Mouse (Mus musculus) cerebellum, adult 2 months (tissue): ENCODE measurements around the gene Pth1r.

Experiments used
- CTCF ChIP-seq: fragments of 200-500 bp; IDR thresholded peaks from 2 replicates; pipeline ENCODE4 v1.5.1; 2011; ENCODE audit warnings: low read depth, mild to moderate bottlenecking, control low read depth, low read length, moderate library complexity, borderline replicate concordance; ENCODE audit not compliant: insufficient read depth
- POLR2A ChIP-seq: fragments of 200-500 bp; IDR thresholded peaks from 2 replicates; pipeline ENCODE4 v1.6.1; 2011; ENCODE audit warnings: low read length, control low read depth, borderline replicate concordance; ENCODE audit not compliant: insufficient read depth

- TF ChIP-seq CTCF (no peak), POLR2A (no peak)
Measured at GRCm38 (mm10) chr9:110701114-110702032, 45.6 kb downstream of the Pth1r start.
